Mouse (Mus musculus) thymus, postnatal 10 days (tissue): ENCODE results near the gene Fgfr1op2.

ENCODE experiments used
- DNase-seq, 2 experiments: peaks; one replicate each; pipeline ENCODE4 v3.0.0; 2021; ENCODE audit warnings: low spot score in 2 of 2

Gene Fgfr1op2

GRCm38 (mm10) chr6:146641621-146642210 lies 64.7 kb downstream of the Fgfr1op2 start:
- DNase-seq, result no peak

GRCm38 (mm10) chr6:146642276-146643183 lies 65.5 kb downstream of the Fgfr1op2 start, which contains the start of the genes Med21 and Tm7sf3:
Gene Med21 (plus strand): TSS chr6:146642547.
Gene Tm7sf3 (minus strand): TSS chr6:146642824.
- DNase-seq, result peak; percentile 99

GRCm38 (mm10) chr6:146643184-146643570 lies 66.2 kb downstream of the Fgfr1op2 start:
- no peak for DNase-seq
